Mouse (Mus musculus): ENCODE data around the gene Dpm3. TPM values are rescaled to one million over a fixed set of nuclear protein-coding genes. Genes with fewer than 3 reads are reported as not detected.

Gene Dpm3
- 370 and 590 TPM in 2 replicates for polyA plus RNA-seq (2012; rRNA removed; ENCODE audit: low replicate concordance)

GRCm38 (mm10) chr3:89259076-89259475 lies at the start of gene Dpm3:
Dpm3 (plus strand) TSS chr3:89259358.

GRCm38 (mm10) chr3:89214681-89215411 lies 44.3 kb upstream of the Dpm3 start, which contains the start of gene Thbs3:
Thbs3 (plus strand) TSS chr3:89215180.

GRCm38 (mm10) chr3:89226900-89227299 lies 32.3 kb upstream of the Dpm3 start, which contains the start of gene Mtx1:
Mtx1 (minus strand) TSS chr3:89227088.

GRCm38 (mm10) chr3:89228836-89229235 lies 30.3 kb upstream of the Dpm3 start, which contains the start of gene Muc1:
Muc1 (plus strand) TSS chr3:89229057.

GRCm38 (mm10) chr3:89245688-89246171 lies 13.4 kb upstream of the Dpm3 start, which contains the start of gene Krtcap2:
Krtcap2 (plus strand) TSS chr3:89245966.

GRCm38 (mm10) chr3:89246261-89247100 lies 12.7 kb upstream of the Dpm3 start, which contains the start of gene Trim46:
Trim46 (minus strand) TSS chr3:89246309.

GRCm38 (mm10) chr3:89270051-89270755 lies 11.0 kb downstream of the Dpm3 start, which contains the start of gene Slc50a1:
Slc50a1 (minus strand) TSS chr3:89270570.

GRCm38 (mm10) chr3:89280606-89281511 lies 21.7 kb downstream of the Dpm3 start, which contains the start of gene Efna1:
Efna1 (minus strand) TSS chr3:89281142.

Other genes with a start within 250 kb of the Dpm3 start
- gene Rusc1, start 166.0 kb upstream of the Dpm3 start, polyA plus RNA-seq (2012; rRNA removed; ENCODE audit: low replicate concordance), result 51.4 and 58.5 TPM in 2 replicates
- not detected in 2 replicates for gene Gm43738, start 158.3 kb upstream of the Dpm3 start, polyA plus RNA-seq (2012; rRNA removed; ENCODE audit: low replicate concordance)
- gene Fdps, start 157.4 kb upstream of the Dpm3 start, polyA plus RNA-seq (2012; rRNA removed; ENCODE audit: low replicate concordance), result 58.7 and 73.8 TPM in 2 replicates
- 528 and 535 TPM in 2 replicates for gene Pklr, start 123.2 kb upstream of the Dpm3 start, polyA plus RNA-seq (2012; rRNA removed; ENCODE audit: low replicate concordance)
- 0.38 and 1.6 TPM in 2 replicates for gene Hcn3, start 99.2 kb upstream of the Dpm3 start, polyA plus RNA-seq (2012; rRNA removed; ENCODE audit: low replicate concordance)
- gene Clk2, start 94.6 kb upstream of the Dpm3 start, polyA plus RNA-seq (2012; rRNA removed; ENCODE audit: low replicate concordance), result 19.8 and 20.8 TPM in 2 replicates
- 128 and 132 TPM in 2 replicates for gene Scamp3, start 81.9 kb upstream of the Dpm3 start, polyA plus RNA-seq (2012; rRNA removed; ENCODE audit: low replicate concordance)
- gene Fam189b, start 76.2 kb upstream of the Dpm3 start, polyA plus RNA-seq (2012; rRNA removed; ENCODE audit: low replicate concordance), result 26.9 and 30.9 TPM in 2 replicates
- 27.8 and 49.9 TPM in 2 replicates for gene Gba, start 56.4 kb upstream of the Dpm3 start, polyA plus RNA-seq (2012; rRNA removed; ENCODE audit: low replicate concordance)
- 8.4 and 15.4 TPM in 2 replicates for gene Thbs3, start 44.2 kb upstream of the Dpm3 start, polyA plus RNA-seq (2012; rRNA removed; ENCODE audit: low replicate concordance)
- 192 and 239 TPM in 2 replicates for gene Mtx1, start 32.3 kb upstream of the Dpm3 start, polyA plus RNA-seq (2012; rRNA removed; ENCODE audit: low replicate concordance)
- gene Muc1, start 30.3 kb upstream of the Dpm3 start, polyA plus RNA-seq (2012; rRNA removed; ENCODE audit: low replicate concordance), result 1.1 and 80.2 TPM in 2 replicates
- 340 and 345 TPM in 2 replicates for gene Krtcap2, start 13.4 kb upstream of the Dpm3 start, polyA plus RNA-seq (2012; rRNA removed; ENCODE audit: low replicate concordance)
- 2.8 and 16.7 TPM in 2 replicates for gene Trim46, start 13.0 kb upstream of the Dpm3 start, polyA plus RNA-seq (2012; rRNA removed; ENCODE audit: low replicate concordance)
- 90.2 and 159 TPM in 2 replicates for gene Slc50a1, start 11.2 kb downstream of the Dpm3 start, polyA plus RNA-seq (2012; rRNA removed; ENCODE audit: low replicate concordance)
- gene Efna1, start 21.8 kb downstream of the Dpm3 start, polyA plus RNA-seq (2012; rRNA removed; ENCODE audit: low replicate concordance), result 59.5 and 87.8 TPM in 2 replicates
- gene Efna3, start 63.6 kb downstream of the Dpm3 start, polyA plus RNA-seq (2012; rRNA removed; ENCODE audit: low replicate concordance), result 8.2 and 18.7 TPM in 2 replicates
- gene Efna4, start 78.7 kb downstream of the Dpm3 start, polyA plus RNA-seq (2012; rRNA removed; ENCODE audit: low replicate concordance), result 14.7 and 32.5 TPM in 2 replicates
- gene Adam15, start 90.6 kb downstream of the Dpm3 start, polyA plus RNA-seq (2012; rRNA removed; ENCODE audit: low replicate concordance), result 77.9 and 91.6 TPM in 2 replicates
- gene Dcst2, start 102.6 kb downstream of the Dpm3 start, polyA plus RNA-seq (2012; rRNA removed; ENCODE audit: low replicate concordance), result 2.5 TPM in 2 replicates
- gene Dcst1, start 105.9 kb downstream of the Dpm3 start, polyA plus RNA-seq (2012; rRNA removed; ENCODE audit: low replicate concordance), result 5.1 and 8.6 TPM in 2 replicates
- gene Zbtb7b, start 135.4 kb downstream of the Dpm3 start, polyA plus RNA-seq (2012; rRNA removed; ENCODE audit: low replicate concordance), result 153 and 200 TPM in 2 replicates
- not detected in 2 replicates for gene Lenep, start 143.4 kb downstream of the Dpm3 start, polyA plus RNA-seq (2012; rRNA removed; ENCODE audit: low replicate concordance)
- gene Flad1, start 152.5 kb downstream of the Dpm3 start, polyA plus RNA-seq (2012; rRNA removed; ENCODE audit: low replicate concordance), result 38.8 and 45.1 TPM in 2 replicates
- 7.2 and 7.6 TPM in 2 replicates for gene Cks1b, start 159.0 kb downstream of the Dpm3 start, polyA plus RNA-seq (2012; rRNA removed; ENCODE audit: low replicate concordance)
- gene Shc1, start 159.1 kb downstream of the Dpm3 start, polyA plus RNA-seq (2012; rRNA removed; ENCODE audit: low replicate concordance), result 43.8 and 52.6 TPM in 2 replicates
- gene Pygo2, start 170.9 kb downstream of the Dpm3 start, polyA plus RNA-seq (2012; rRNA removed; ENCODE audit: low replicate concordance), result 79.8 and 157 TPM in 2 replicates
- 34.4 and 41.9 TPM in 2 replicates for gene Pbxip1, start 177.3 kb downstream of the Dpm3 start, polyA plus RNA-seq (2012; rRNA removed; ENCODE audit: low replicate concordance)
- gene Pmvk, start 195.2 kb downstream of the Dpm3 start, polyA plus RNA-seq (2012; rRNA removed; ENCODE audit: low replicate concordance), result 9.4 and 15.8 TPM in 2 replicates